Mouse (Mus musculus) intestine, postnatal 0 days (tissue): ENCODE measurements around the gene Tmem209. TPM values are rescaled to one million over a fixed set of nuclear protein-coding genes. Genes with fewer than 3 reads are reported as not detected.

ENCODE experiments used
- ATAC-seq: fragments of 200-750 bp; cut with Nextera tagmentation; 2 replicates; pipeline ENCODE4 v1.8.0; 2017; ENCODE audit warnings: mild to moderate bottlenecking, moderate TSS enrichment, moderate library complexity
- H3K27ac ChIP-seq: fragments of 300-500 bp; sonication (generic); 2 replicates; pipeline ENCODE4 v1.5.1; 2014; ENCODE audit warnings: mild to moderate bottlenecking, low read depth, low read length, moderate library complexity
- H3K27me3 ChIP-seq: fragments of 300-500 bp; sonication (generic); replicated peaks from 2 replicates; pipeline ENCODE4 v1.6.1; 2014; ENCODE audit warnings: low read length, mixed read lengths; ENCODE audit not compliant: control insufficient read depth, insufficient read depth
- H3K36me3 ChIP-seq: fragments of 300-500 bp; sonication (generic); 2 replicates; pipeline ENCODE4 v1.6.1; 2014; ENCODE audit warnings: mild to moderate bottlenecking, moderate library complexity; ENCODE audit not compliant: control insufficient read depth, insufficient read depth
- H3K4me1 ChIP-seq: fragments of 300-500 bp; sonication (generic); replicated peaks from 2 replicates; pipeline ENCODE4 v1.6.1; 2014; ENCODE audit warnings: antibody characterized with exemption, low read length, mixed read lengths; ENCODE audit not compliant: control insufficient read depth, insufficient read depth
- H3K4me2 ChIP-seq: fragments of 300-500 bp; sonication (generic); replicated peaks from 2 replicates; pipeline ENCODE4 v1.6.1; 2014; ENCODE audit warnings: low read depth, mild to moderate bottlenecking, moderate library complexity
- H3K4me3 ChIP-seq: fragments of 300-500 bp; sonication (generic); 2 replicates; pipeline ENCODE4 v1.5.1; 2014; ENCODE audit warnings: low read depth, low read length
- H3K9ac ChIP-seq: fragments of 300-500 bp; sonication (generic); 2 replicates; pipeline ENCODE4 v1.6.1; 2014; ENCODE audit warnings: mild to moderate bottlenecking, low read depth, low read length
- H3K9me3 ChIP-seq: fragments of 300-500 bp; sonication (generic); 2 replicates; pipeline ENCODE4 v1.6.1; 2016; ENCODE audit warnings: mixed run types; ENCODE audit not compliant: control insufficient read depth
- CTCF ChIP-seq: sonication (generic); IDR thresholded peaks from 2 replicates; pipeline ENCODE4 v1.5.1; 2016; ENCODE audit warnings: low read depth, mild to moderate bottlenecking, control low read depth, antibody characterized with exemption, moderate library complexity
- WGBS: fragments of 180-500 bp; shearing (Covaris S2); extraction: QIAGEN DNeasy Blood & Tissue Kit; methylation state at CpG from one replicate; pipeline ENCODE4 v1.1.7; 2014; 5-methylcytosine and 5-hydroxymethylcytosine counted together
- polyA plus RNA-seq: library from polyadenylated mRNA; unstranded; fragments of >200 nt; fragmentation: Nextera tagmentation; extraction: Ambion mirVana; gene quantifications from 2 replicates; pipeline ENCODE4 v1.2.1, GENCODE M21; 2015

Tmem209 gene
- polyA plus RNA-seq, 1 experiment from 2014 or later, result 10.2 TPM

- H3K9me3 ChIP-seq, result no peaks in the 10 kb centered on the region
- peak overlapping the region; percentile 28 for H3K4me3 ChIP-seq
- peak overlapping the region; percentile 62 for H3K4me2 ChIP-seq
- no peak for TF ChIP-seq CTCF
- no peaks in the 10 kb centered on the region for H3K27me3 ChIP-seq
- WGBS, result 23% methylated on average over 17 of the region's 17 CpGs
- peak; percentile 38; the same call in 1 of the 2 replicates for ATAC-seq
- no peaks in the 10 kb centered on the region for H3K36me3 ChIP-seq
- no peak overlapping the region for H3K9ac ChIP-seq
- H3K4me1 ChIP-seq, result 0 out of 2 replicates have a peak, but pooled peaks cover 3% of the 10 kb centered on the region
- 0 out of 2 replicates have a peak overlapping the region, but pooled peaks have one; percentile 15 for H3K27ac ChIP-seq
Measured at GRCm38 (mm10) chr6:30546571-30547273, 37.1 kb upstream of the Tmem209 start.

- no peak overlapping the region for H3K27ac ChIP-seq
- no peak overlapping the region for H3K9ac ChIP-seq
- no peak overlapping the region for H3K4me2 ChIP-seq
- no peaks in the 10 kb centered on the region for H3K36me3 ChIP-seq
- peaks cover 3% of the 10 kb centered on the region; the same call in 1 of the 2 replicates for H3K4me1 ChIP-seq
- no peak for ATAC-seq
- no peaks in the 10 kb centered on the region for H3K27me3 ChIP-seq
- no peak for TF ChIP-seq CTCF
- no peak overlapping the region for H3K4me3 ChIP-seq
- H3K9me3 ChIP-seq, result no peaks in the 10 kb centered on the region
- WGBS, result 89% methylated on average over 7 of the region's 7 CpGs
Measured at GRCm38 (mm10) chr6:30545689-30546088, 36.1 kb upstream of the Tmem209 start.

- Histone ChIP-seq H3K9ac (no peak overlapping the region), H3K36me3 (no peaks in the 10 kb centered on the region), H3K4me3 (no peak overlapping the region), H3K27ac (no peak overlapping the region), H3K4me1 (peaks cover 3% of the 10 kb centered on the region; the same call in 1 of the 2 replicates), H3K9me3 (no peaks in the 10 kb centered on the region), H3K27me3 (no peaks in the 10 kb centered on the region), H3K4me2 (peak overlapping the region; percentile 40)
- 23% methylated on average over 8 of the region's 8 CpGs for WGBS
- no peak for TF ChIP-seq CTCF
- no peak for ATAC-seq
Measured at GRCm38 (mm10) chr6:30543851-30544250, 34.3 kb upstream of the Tmem209 start.

GRCm38 (mm10) chr6:30543077-30543476 lies 33.5 kb upstream of the Tmem209 start:
- 69% methylated on average over 12 of the region's 12 CpGs for WGBS
- Histone ChIP-seq H3K36me3 (no peaks in the 10 kb centered on the region), H3K9ac (no peak overlapping the region), H3K27ac (no peak overlapping the region), H3K9me3 (no peaks in the 10 kb centered on the region), H3K4me2 (no peak overlapping the region), H3K4me1 (peaks cover 2% of the 10 kb centered on the region; the same call in 1 of the 2 replicates), H3K27me3 (no peaks in the 10 kb centered on the region), H3K4me3 (no peak overlapping the region)
- ATAC-seq, result no peak
- TF ChIP-seq CTCF, result no peak

GRCm38 (mm10) chr6:30542277-30542676 lies 32.7 kb upstream of the Tmem209 start:
- TF ChIP-seq CTCF, result no peak
- WGBS, result 72% methylated on average over 6 of the region's 6 CpGs
- no peaks in the 10 kb centered on the region for H3K9me3 ChIP-seq
- H3K4me1 ChIP-seq, result no peaks in the 10 kb centered on the region; the same call in 1 of the 2 replicates
- ATAC-seq, result no peak
- H3K4me3 ChIP-seq, result no peak overlapping the region
- no peak overlapping the region for H3K9ac ChIP-seq
- H3K27ac ChIP-seq, result no peak overlapping the region
- no peaks in the 10 kb centered on the region for H3K36me3 ChIP-seq
- no peak overlapping the region for H3K4me2 ChIP-seq
- no peaks in the 10 kb centered on the region for H3K27me3 ChIP-seq

GRCm38 (mm10) chr6:30541009-30541799 lies 31.6 kb upstream of the Tmem209 start, which contains the start of gene Cpa2:
Gene Cpa2 (plus strand): TSS chr6:30541582.
- Histone ChIP-seq H3K4me1 (no peaks in the 10 kb centered on the region; the same call in 1 of the 2 replicates), H3K9me3 (no peaks in the 10 kb centered on the region), H3K36me3 (no peaks in the 10 kb centered on the region), H3K4me3 (no peak within 1 kb of the TSS), H3K9ac (no peak within 1 kb of the TSS), H3K27ac (no peak within 1 kb of the TSS), H3K27me3 (no peaks in the 10 kb centered on the region), H3K4me2 (no peak within 1 kb of the TSS)
- no peak for TF ChIP-seq CTCF
- 44% methylated on average over 11 of the region's 11 CpGs for WGBS
- 0 out of 2 replicates have a peak, but pooled peaks have one; percentile 13 for ATAC-seq
